Mouse (Mus musculus) forebrain, embryonic 10.5 days (tissue): ENCODE measurements around the gene Fndc10. TPM values are rescaled to one million over a fixed set of nuclear protein-coding genes. Genes with fewer than 3 reads are reported as not detected.

Source experiments
- DNase-seq: peaks from one replicate; pipeline ENCODE4 v3.0.0-alpha.2; 2017; ENCODE audit warnings: low spot score; ENCODE audit errors: extremely low spot score
- H3K27ac ChIP-seq: fragments of 300-500 bp; sonication (generic); 2 replicates; pipeline ENCODE4 v1.5.1; 2016; ENCODE audit warnings: mild to moderate bottlenecking
- H3K27me3 ChIP-seq: fragments of 300-500 bp; sonication (generic); 2 replicates; pipeline ENCODE4 v1.6.1; 2016; ENCODE audit warnings: mild to moderate bottlenecking; ENCODE audit not compliant: poor library complexity, severe bottlenecking
- H3K36me3 ChIP-seq: fragments of 300-500 bp; sonication (generic); replicated peaks from 2 replicates; pipeline ENCODE4 v1.6.1; 2016; ENCODE audit warnings: mild to moderate bottlenecking, moderate library complexity
- H3K4me1 ChIP-seq: fragments of 300-500 bp; sonication (generic); 2 replicates; pipeline ENCODE4 v1.6.1; 2016
- H3K4me3 ChIP-seq: fragments of 300-500 bp; sonication (generic); 2 replicates; pipeline ENCODE4 v1.5.1; 2016; ENCODE audit warnings: mild to moderate bottlenecking, moderate library complexity
- H3K9me3 ChIP-seq: fragments of 300-500 bp; sonication (generic); 2 replicates; pipeline ENCODE4 v1.6.1; 2016; ENCODE audit warnings: mild to moderate bottlenecking, moderate library complexity
- WGBS: fragments of 180-500 bp; shearing (Covaris S2); methylation state at CpG from one replicate; pipeline ENCODE4 v1.1.7; 2016; 5-methylcytosine and 5-hydroxymethylcytosine counted together
- polyA plus RNA-seq: library from polyadenylated mRNA; unstranded; fragments of >200 nt; fragmentation: Nextera tagmentation; extraction: Ambion mirVana; gene quantifications from 2 replicates; pipeline ENCODE4 v1.2.1, GENCODE M21; 2016

Gene Fndc10
- polyA plus RNA-seq, 1 experiment from 2014 or later, result 0.67 TPM

DNA sequence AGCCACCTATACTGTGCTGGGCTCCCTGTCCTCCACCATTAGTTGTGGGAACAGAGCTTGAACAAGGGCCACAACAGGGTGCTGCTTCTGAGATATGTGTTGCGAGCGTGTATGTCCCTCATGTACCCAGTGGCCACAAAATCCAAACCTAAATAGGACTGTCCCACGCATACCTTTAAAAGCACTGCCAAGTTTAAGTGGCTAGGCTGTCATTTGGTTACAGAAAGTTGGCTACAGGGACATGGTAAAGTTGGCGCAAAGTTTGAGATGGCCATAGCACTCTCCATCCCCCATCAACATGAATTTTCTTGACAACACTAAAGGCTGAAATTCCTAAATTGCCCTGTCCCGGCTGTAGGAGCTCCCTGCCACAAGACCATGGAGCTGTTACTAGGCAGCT lies 51.0 kb downstream of the Fndc10 start:
- 95% methylated on average over 5 of the region's 5 CpGs for WGBS
- Histone ChIP-seq H3K36me3 (peaks cover 100% of the 10 kb centered on the region), H3K27me3 (no peaks in the 10 kb centered on the region), H3K27ac (no peak overlapping the region), H3K4me3 (no peak overlapping the region), H3K9me3 (no peaks in the 10 kb centered on the region), H3K4me1 (no peaks in the 10 kb centered on the region)
- no peak for DNase-seq

Other genes with a start within 250 kb of the Fndc10 start
- not detected in 2 replicates for gene Tmem52, start 225.2 kb upstream of the Fndc10 start, polyA plus RNA-seq
- gene Gnb1, start 203.0 kb upstream of the Fndc10 start, polyA plus RNA-seq, result 607 and 643 TPM in 2 replicates
- gene Nadk, start 132.0 kb upstream of the Fndc10 start, polyA plus RNA-seq, result 118 and 122 TPM in 2 replicates
- 10.7 and 12.9 TPM in 2 replicates for gene Slc35e2, start 92.9 kb upstream of the Fndc10 start, polyA plus RNA-seq
- 83.9 and 86.7 TPM in 2 replicates for gene Cdk11b, start 69.5 kb upstream of the Fndc10 start, polyA plus RNA-seq
- not detected in 2 replicates for gene Gm10563, start 48.9 kb upstream of the Fndc10 start, polyA plus RNA-seq
- gene Mmp23, start 41.0 kb upstream of the Fndc10 start, polyA plus RNA-seq, result 1.8 and 2.8 TPM in 2 replicates
- gene Mib2, start 25.1 kb upstream of the Fndc10 start, polyA plus RNA-seq, result 16.8 and 18.3 TPM in 2 replicates
- 163 and 164 TPM in 2 replicates for gene Ssu72, start 10.5 kb downstream of the Fndc10 start, polyA plus RNA-seq
- 0.36 and 0.77 TPM in 2 replicates for gene Tmem240, start 40.5 kb downstream of the Fndc10 start, polyA plus RNA-seq
- 141 and 149 TPM in 2 replicates for gene Atad3a, start 66.8 kb downstream of the Fndc10 start, polyA plus RNA-seq
- gene Vwa1, start 80.4 kb downstream of the Fndc10 start, polyA plus RNA-seq, result 9.7 and 11.3 TPM in 2 replicates
- 0.24 and 0.27 TPM in 2 replicates for gene Tmem88b, start 91.5 kb downstream of the Fndc10 start, polyA plus RNA-seq
- not detected in 2 replicates for gene Ankrd65, start 96.1 kb downstream of the Fndc10 start, polyA plus RNA-seq
- gene Mrpl20, start 108.5 kb downstream of the Fndc10 start, polyA plus RNA-seq, result 253 and 258 TPM in 2 replicates
- 166 and 168 TPM in 2 replicates for gene Ccnl2, start 118.1 kb downstream of the Fndc10 start, polyA plus RNA-seq
- gene Aurkaip1, start 136.9 kb downstream of the Fndc10 start, polyA plus RNA-seq, result 165 and 172 TPM in 2 replicates
- 37.6 and 39.4 TPM in 2 replicates for gene Mxra8, start 145.3 kb downstream of the Fndc10 start, polyA plus RNA-seq
- gene Dvl1, start 153.1 kb downstream of the Fndc10 start, polyA plus RNA-seq, result 4.6 and 5.3 TPM in 2 replicates
- gene Tas1r3, start 169.0 kb downstream of the Fndc10 start, polyA plus RNA-seq, result 0.12 and 0.33 TPM in 2 replicates
- 21.2 and 24.0 TPM in 2 replicates for gene Cptp, start 175.1 kb downstream of the Fndc10 start, polyA plus RNA-seq
- gene Ints11, start 175.2 kb downstream of the Fndc10 start, polyA plus RNA-seq, result 120 and 121 TPM in 2 replicates
- 54.5 and 56.3 TPM in 2 replicates for gene Pusl1, start 197.4 kb downstream of the Fndc10 start, polyA plus RNA-seq
- 24.3 and 24.5 TPM in 2 replicates for gene Acap3, start 197.5 kb downstream of the Fndc10 start, polyA plus RNA-seq
- gene Ube2j2, start 249.5 kb downstream of the Fndc10 start, polyA plus RNA-seq, result 144 and 150 TPM in 2 replicates